Mouse (Mus musculus) layer of hippocampus, adult 9-10 months (tissue): ENCODE results near the gene Myl9.

Source experiments
- DNase-seq: peaks from one replicate; pipeline ENCODE4 v3.0.0; 2022; ENCODE audit warnings: low spot score

The Myl9 gene

DNA sequence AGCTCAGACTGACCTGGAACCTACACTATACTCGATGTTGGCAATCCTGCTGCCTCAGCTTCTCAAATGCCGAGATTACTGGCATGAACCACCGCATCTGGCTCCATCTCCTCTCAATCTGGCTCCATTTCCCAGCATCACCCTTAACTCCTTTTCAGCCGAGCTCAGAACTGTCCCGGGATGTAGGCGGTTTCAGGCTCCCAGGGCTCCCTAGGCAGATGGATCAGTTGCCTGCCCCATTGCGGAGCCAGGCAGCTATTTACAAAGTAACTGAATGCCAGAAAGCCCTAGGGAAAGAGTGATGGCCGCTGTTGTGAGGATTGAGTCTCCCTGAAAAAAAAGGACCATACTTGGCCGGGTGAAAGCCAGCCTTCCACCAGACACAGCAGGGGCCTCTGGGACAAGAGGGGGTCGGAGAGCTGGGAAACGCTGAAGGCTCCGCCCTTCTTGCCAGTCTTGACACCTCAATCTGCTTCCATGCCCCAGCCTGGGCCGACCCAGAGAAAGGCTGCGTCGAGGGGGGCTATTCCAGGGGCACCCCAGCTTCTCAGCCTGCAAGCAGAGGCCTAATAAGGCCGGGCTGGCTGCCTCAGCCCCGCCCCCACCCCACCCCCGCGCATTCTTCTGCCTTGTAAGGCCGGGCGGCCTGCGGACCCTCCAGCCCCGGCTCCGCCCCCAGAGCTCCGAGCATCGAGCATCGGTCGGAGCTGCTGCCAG lies at the start of gene Myl9:
Gene Myl9, plus strand, starts transcription at position 683 of the 717 bp plus-strand sequence.
- no peak for DNase-seq

DNA sequence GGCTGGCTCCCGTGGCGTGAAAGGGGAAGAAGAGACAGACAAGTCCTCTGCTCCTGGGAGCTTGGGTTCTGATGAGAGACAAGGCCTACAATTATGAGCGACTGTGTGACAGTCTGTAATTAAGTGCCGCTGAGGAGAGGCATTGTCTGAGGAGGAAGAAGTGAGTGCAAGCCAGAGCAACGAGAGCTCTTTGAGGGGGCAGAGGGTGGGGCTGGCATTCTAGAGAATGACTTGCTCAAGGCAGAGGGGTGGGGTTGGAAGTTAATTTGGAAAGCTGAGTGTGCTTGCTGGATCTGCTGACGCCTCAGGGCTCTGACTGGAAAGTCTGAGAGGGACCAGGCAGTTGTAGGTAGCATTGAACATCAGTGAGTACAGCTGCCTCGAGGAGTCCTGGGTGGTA lies 48.9 kb upstream of the Myl9 start:
- no peak for DNase-seq

DNA sequence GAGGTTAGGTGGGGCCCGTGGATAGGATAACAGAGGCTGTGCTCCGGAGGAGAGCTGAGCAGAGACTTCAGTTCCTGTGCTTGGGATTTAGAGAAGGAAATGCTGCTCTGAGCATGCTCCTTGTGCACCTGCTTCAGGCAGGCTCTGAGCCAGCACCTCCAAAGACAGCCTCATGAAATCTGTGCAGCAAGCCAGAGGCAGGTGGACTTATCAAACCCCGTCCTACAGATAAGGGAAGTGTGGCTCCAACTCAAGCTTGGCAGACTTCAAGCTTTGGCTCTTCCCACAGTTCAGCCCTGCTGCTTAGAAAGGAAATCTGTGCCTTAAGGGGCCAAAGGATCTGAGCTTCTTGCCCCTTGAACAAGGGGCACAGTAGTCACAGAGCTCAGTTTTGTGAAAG lies 48.3 kb upstream of the Myl9 start:
- DNase-seq, result no peak

DNA sequence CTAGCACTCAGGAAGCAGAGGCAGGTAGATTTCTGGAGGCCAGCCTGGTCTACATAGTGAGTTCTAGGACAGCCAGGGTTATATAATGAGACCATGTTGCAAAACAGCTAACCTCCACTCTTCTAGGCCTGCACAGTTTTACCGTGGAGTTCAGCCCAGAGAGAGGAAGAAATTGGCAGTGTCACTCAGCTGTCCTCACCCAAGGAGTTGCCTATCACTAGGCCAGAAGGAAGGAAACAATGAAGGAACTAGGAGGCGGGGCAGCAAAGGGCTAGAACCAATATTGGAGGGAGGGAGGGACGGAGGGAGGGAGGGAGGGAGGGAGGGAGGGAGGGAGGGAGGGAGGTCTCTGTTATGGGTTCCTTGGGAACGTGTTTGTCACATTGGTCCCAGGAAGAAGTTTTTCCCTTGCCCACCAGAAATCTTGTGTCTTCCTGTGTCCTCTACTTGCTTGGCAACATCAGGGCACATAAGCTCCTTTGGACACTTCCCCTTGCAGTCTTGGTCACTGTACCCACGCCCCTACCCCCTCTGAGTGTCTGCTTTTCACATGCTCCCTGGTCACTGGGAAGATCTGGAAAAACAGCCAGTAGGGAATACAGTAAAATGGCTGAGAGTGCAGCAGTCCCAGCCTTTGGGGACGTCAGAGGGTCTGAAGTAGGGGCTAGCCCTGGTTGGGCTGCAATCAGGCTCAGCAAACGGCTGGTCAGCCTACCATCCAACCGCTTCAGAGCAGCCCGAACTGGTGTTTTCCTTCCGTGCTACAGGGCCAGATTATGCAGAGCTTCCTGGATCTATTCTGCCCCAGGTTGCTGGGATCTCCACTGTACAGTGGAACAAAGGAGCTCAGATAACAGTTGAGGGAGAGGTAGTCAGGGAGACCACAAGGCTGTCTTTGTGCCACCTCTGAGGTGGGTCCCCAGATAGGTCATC lies 45.4 kb upstream of the Myl9 start:
- no peak for DNase-seq

DNA sequence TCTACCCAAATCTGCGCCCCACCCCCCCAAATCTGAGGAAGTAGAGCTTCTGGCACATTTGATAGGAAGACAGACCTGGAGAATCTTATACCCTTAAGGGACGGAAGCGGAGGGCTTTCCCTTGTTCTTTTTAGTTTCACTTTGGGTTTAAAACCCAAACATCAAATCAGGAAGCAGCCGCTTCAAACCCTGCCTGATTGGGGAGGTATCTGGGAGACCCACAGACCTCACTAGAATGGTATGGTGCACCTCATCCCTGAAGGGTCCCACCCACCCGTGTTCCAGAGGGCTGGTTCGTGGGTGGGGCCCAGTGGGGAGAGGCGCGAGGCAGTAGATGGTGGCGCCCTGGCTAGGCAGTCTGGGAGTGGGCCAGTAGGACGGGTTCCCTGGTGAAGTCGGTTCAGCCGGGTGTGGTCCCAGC lies 44.7 kb upstream of the Myl9 start:
- no peak for DNase-seq

DNA sequence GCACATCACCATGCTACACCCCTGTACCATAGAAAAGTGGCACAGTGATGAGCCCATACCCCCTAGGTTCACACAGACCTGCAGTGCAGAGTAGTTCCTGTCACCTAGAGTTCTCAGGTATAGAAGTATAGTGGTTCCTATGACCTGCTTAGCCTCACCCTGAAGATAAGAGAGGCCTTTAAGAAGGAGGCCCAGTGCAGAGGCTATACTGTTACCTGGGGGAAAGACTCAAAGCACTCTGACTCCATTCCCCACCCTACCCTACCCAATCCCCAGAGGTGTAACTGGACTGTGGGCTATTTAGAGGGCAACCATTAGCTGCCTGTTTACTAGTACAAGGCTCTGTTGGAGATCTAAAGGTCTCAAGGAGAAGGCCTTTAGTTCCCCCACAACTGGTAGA lies 43.6 kb upstream of the Myl9 start:
- no peak for DNase-seq

DNA sequence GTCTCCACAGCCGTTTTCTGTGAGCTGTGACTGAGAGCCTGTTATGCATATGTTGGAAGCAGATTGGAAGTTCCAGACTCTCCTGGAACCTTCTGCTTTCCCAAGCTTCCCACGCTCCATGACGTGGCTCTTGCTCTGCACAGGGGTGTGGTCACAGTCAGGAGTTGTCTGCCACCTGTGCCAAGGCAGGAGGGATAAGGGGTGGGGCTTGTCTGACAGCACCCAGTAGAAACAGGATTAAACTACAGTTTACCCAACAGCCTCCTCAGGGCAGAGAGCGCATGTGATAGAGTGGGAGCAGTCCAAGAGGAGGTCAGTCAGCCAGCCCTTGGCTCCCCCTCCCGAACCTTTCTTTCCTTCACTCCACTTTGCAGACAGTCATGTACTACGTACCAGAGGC lies 43.1 kb upstream of the Myl9 start:
- peak; percentile 66 for DNase-seq

DNA sequence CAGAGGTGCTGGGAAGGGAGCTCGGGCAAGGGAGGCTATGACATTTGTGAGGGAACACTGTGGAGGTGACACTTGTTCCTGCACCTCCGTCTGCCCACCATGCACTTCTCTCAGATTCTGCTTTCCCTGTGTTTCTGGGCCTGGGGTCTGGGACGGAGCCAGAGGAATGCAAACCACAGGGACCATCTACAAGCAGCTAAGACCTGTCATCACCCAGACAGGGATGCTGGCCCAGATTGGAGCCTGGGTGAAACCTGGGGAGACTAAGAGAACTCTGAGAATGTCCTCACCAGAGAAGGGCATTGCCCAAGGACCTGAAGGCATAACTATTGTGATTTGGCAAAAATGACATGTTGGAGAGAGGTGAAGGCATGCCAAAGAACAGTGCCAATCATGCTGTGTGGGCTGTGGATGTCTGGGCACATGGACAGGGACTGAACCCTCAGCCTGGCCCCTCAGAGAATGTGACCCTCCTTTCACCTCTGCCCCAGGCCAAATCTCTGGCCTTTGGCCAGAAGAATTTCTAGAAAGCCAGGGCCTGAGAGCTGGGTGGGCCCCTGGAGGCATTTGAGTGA lies 39.4 kb upstream of the Myl9 start:
- no peak for DNase-seq

DNA sequence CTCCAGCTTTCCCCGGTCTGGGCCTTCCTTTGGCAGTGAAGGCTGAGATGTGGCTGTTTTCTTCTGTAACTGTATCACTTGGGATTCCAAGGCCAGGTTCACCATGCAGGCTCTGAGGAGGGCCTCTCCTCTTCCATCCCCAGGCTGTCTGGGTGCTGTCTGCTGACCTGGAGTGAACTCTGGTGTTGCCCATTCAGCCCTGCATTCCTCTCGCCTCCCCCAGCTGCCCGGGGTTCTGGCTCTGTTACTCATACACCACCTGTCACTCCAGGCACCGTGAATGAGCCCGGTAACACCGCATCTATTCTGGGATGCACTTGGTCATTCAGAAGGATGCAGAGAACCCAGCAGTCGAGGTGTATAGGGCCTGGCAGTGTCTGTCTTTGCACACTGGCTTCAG lies 38.4 kb upstream of the Myl9 start:
- no peak for DNase-seq

DNA sequence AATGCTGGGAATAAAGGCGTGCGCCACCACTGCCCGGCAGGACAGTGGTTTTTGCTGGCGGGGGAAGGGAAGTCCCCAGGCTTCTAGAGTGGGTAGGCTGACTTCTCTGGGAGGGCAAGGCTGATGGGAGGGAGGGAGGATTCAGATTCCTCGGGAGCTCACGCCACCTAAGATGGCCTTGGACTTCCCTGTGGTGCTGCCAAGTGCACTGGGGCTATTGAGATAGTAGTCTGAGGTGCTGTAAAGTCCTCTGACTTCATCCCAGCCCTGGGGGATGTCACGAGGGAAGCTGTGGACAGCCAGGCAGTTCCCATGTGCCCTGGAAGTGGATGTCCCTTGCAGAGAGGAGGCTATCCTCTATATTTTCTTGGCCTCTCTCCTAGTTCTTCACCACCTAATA lies 37.2 kb upstream of the Myl9 start:
- DNase-seq, result no peak

DNA sequence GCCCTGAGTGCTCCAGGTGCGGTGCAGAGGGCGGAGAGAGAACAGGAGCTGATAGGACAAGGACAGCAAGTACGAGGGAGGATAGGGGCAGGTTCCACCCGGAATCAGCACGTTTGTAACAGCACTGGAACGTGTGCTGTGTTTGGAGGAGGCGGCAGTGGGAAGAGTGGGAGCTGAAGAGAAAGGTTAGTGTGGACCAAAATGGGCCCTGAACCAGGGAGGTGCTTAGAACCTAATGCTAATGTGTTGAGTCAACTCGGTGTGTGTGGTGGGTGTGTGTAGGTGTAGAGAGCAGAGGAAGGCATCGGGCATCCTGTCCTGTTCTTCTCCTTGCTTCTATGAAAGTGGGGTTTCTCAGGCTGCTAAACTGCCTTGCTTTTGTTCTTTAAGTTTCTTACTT lies 34.0 kb upstream of the Myl9 start:
- DNase-seq, result no peak

DNA sequence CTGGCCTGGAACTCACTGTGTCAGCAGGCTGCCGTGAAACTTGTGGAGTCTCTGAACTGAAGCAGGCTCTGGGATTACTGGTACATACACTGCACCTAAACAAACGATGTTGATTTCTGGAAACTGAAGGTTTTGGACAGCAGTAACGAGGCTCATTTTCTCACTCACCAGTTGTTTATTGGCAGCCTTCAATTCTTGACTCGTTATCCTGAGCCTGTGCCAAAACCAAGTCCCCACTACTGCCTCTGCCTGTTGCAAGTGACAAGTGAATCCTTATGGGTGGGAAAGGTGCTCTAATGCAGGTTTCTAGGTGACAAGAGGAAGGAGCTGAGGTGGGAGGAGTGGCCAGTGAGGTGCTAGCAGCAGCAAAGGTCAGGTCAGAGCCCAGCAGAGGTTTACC lies 33.2 kb upstream of the Myl9 start:
- no peak for DNase-seq

DNA sequence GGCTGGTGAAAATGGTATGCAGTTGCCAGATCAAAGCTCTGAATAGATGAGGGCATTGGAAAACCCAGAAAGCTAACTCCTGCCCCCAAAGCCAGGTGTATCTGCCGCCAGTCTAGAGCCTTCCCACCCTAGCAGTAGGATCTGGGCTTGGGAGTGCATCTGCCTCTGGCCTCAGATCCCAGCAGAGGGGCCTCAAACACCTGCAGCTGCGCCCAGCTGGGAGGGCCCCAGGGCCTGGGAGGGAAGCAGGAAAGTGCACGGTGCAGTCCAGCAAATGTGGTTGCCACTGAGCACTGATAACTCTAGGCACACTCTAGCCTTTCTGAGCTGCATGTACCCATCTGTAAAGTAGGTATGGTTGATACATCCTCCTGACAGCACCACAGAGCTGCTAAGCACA lies 32.0 kb upstream of the Myl9 start:
- DNase-seq, result no peak

DNA sequence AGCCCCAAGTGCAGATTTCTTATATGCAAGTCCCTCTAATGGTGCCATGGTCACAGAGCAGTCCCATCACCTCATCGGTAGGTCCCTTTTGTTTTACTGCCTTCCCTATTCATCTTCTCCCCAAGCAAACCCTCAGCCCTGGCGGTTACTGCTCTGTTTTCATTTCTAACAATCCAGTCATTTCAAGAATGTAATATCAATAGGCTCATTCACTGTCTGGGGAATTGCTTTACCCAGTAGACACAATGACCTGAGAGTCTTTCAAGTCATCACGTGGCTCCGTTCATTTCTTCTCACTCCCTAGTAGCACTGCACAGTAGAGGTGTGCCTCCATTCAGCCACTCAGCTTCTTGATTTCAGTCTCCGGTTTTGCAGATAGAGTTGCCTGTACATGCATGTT lies 30.8 kb upstream of the Myl9 start:
- no peak for DNase-seq

DNA sequence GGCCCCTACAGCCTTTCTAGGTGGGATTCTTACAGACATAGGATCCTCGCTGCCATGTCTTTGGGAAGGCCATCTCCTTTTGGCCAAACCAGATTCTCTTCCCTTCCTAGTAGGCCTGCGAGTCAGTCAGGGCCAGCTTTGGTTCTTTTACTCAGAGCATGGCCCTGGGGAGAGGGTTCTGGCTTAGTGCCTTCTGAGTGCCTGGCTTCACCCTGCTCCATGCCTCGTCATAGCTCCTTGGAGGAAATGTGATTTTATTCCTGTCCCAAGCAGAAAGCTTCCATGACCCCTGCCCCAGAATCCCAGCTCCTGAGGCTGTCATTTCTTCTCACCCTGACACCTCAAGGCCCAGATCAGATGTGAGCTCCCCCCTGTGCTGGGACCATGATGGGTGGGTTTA lies 27.9 kb upstream of the Myl9 start:
- no peak for DNase-seq

DNA sequence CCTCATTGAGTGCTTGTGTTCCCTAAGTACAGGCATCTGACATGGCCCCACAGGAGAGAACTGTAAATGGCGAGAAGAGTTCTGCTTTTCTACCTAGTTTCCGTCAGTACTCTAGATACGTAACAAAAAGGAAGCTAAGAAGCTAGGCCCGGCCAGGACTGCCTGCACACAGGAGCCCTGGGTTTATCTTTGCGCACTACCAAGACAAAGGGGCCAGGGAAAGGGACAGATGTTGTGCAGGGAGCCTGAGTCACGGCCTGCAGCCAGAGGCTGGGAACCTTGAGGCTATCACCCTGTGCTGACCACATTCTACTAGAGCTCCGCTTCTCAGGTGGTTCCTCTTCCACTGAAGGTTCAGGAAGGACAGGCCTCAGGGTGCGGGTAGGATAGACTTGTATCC lies 25.5 kb upstream of the Myl9 start:
- DNase-seq, result no peak

DNA sequence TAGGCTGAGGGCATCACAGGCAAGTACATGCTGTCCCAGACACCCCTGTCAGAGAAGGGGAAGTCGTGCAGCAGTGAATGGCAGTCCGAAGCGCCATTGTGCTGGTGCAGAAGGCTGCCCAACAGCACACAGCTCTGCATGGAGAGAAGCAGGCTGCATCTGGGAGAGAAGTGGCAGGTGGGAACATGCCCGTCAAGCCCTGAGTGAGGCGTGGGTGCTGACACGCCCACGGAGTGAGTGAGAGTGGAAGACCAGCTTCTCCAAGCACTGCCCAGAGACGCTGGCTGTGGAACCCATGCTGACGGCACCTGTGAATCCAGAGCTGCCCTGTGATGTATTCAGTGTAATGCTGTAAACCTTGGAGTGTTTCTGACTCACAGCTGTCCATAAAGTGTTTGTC lies 18.3 kb upstream of the Myl9 start:
- DNase-seq, result no peak

DNA sequence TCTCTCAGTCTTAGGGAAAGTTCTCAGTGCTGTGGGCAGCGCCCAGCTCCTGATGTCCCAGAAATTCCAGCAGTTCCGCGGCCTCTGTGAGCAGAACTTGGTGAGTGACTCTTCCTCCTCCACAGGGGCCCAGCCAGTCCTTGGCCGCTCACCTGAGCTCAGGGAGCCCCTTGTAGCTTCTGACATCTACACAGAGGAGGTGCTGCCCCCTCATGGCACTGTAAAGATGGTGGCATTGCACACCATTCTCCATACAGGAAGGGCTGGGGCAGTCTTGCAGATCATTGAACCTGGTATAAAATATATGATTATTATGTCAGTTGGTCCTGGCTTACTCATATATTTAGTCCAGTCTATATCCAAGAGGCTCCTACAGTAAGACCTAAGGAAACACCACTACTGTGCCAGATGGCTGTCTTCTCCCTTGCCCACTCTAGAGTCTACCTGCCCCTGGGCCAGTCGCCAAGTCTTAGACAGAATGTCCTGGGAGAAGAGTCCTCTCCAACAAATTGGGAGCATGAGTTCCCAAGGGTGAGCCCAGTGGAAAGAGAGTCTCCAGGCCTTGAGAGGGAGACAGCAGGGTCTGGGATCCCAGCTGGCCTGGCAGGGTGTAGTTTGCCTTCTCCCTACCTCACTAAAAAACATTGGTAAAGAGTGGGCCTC lies 14.2 kb upstream of the Myl9 start:
- no peak for DNase-seq

DNA sequence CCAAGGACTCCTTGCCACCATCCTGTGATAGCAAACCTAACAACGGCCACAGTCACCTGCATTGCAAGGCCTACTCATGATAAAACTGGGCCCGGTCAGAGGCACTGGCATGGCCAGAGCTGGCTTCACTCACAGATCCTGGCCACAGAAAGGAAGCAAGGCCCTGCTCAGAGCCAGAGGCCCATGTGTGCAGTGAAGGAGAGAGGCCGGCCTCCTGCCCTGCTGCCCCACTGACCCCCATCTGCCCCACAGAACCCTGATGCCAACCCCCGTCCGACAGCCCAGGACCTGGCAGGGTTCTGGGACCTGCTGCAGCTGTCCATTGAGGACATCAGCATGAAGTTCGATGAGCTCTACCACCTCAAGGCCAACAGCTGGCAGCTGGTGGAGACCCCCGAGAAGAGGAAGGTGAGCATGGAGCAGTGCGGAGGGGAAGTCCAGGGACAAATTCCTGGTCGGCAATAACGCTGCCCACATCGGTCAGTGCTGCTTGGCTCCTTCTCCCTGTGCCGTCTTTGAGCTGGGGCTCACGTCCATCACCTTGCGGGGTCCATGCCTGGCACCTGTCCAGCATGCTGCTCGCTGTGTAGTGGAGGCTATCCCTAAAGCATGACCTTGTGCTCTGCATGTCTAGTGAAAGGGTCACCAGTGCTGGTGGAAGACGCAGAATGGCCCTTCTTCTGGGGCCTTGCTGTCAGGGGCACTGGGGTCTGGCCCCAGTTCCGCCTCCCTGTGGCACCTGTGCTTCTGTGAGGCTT lies 13.5 kb upstream of the Myl9 start:
- DNase-seq, result no peak

DNA sequence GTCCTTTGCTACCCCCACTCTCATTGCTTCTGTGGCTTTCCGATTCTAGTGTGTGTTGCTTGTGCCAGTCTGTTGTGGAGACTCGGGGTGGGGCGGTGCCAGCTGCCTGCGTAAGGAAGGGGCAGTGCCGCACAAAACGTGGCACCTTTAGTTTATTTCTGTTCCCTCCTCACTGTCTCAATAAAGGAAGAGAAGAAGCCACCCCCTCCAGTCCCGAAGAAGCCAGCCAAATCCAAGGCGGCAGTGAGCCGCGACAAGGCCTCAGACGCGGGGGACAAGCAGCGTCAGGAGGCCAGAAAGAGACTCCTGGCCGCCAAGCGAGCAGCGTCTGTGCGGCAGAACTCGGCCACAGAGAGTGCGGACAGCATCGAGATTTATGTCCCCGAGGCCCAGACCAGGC lies 12.7 kb upstream of the Myl9 start:
- no peak for DNase-seq

DNA sequence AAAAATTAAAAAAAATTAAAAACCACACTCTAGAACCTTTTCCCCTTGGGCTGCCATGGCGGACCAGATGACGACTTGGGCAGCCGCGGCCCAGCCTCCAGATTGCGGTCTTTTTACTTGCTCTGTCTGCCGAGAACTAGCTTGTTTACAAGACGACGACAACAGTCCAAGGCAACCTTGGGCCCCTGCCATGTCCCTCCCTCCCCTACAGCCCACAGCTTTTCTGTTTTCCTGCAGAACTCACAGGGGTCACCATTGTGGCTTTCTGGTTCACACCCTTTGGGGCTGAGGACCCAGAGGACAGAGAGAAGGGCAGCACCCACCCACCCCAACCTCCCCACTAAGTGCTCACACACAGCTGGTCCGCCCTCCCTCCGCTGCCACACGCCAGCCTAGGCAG lies 12.1 kb upstream of the Myl9 start:
- no peak for DNase-seq

DNA sequence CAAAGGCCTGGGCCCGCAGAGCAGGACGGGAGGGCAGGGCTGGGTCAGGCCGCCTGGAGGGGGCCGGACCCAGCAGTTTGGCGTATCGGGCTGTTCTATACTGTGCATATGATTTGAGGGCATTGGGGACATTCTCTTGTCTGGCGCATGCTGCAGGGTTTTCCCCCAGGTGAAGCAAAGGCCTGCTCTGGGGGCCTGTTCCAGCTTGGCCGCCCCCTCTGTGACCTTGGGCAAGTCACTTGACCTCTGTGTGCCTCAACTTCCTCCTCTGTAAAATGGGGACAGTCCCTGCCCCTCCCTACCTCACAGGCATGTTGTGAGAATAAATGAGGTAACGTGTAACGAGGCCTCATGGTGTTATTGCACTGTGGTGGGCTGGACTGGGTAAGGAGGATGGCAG lies 11.2 kb upstream of the Myl9 start:
- no peak for DNase-seq
